8 mouse cellular contexts compared by ENCODE assay signal in the genomic region with DNA sequence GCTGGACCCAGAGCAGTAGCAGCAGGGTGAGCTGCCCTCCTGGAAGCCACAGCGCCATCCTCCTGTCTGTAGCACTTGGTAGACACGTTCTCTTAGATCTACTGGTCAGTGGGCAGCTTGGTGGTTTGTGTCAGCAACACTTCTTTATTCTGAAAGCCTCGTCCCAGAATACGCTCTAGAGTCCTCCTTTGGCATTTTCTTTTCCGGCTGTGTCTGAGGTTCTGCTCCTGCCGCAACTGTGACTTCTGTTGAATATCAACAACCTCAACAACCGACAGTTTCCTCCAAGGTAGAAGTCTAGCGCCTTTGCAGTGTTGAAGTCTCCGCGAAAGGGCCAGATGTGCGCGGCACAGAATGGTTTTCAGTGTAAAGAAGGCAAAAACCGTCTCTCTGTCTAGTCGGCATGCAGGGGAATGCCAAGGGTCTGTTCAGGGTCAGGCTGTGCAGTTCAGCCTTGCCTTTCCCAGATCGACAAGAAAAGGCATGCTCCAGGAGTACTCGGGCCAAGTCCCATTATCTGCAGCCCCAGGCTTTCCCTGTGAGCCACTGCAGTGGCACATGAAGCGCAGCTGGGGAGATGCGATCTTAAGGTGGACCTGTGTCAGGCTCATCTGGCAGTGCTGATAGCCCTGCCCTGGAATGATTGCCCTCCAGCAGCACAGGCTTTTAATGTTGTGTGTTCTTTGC. TPM values are rescaled to one million over a fixed set of nuclear protein-coding genes. Genes with fewer than 3 reads are reported as not detected.
DNase-seq lines count a peak whose midpoint lies in the region; ATAC-seq and TF ChIP-seq lines count a peak whose summit lies in the region.

A gene (minus strand): TSS at position 548 of the 687 bp plus-strand sequence.

- peak within 1 kb of the TSS; percentile 33 for H3K4me3 ChIP-seq in heart, postnatal 0 days (ENCODE audit: low read depth, low read length)
- H3K4me3 ChIP-seq in liver, embryonic 13.5 days (replicated peaks), result peak within 1 kb of the TSS; percentile 80
- H3K4me3 ChIP-seq in stomach, embryonic 15.5 days (replicated peaks), result peak within 1 kb of the TSS; percentile 24

- no peak for TF ChIP-seq EP300 in heart, postnatal 0 days (IDR thresholded peaks at IDR 0.05; ENCODE audit: low read depth)

- no peaks in the 10 kb centered on the region for H3K9me3 ChIP-seq in heart, postnatal 0 days (replicated peaks; ENCODE audit: control insufficient read depth, low read length)
- H3K9me3 ChIP-seq in liver, embryonic 13.5 days (replicated peaks), result no peaks in the 10 kb centered on the region
- H3K9me3 ChIP-seq in stomach, embryonic 15.5 days, result no peaks in the 10 kb centered on the region

- no peaks in the 10 kb centered on the region for H3K27me3 ChIP-seq in heart, postnatal 0 days (ENCODE audit: control insufficient read depth, insufficient read depth, low read length)
- no peaks in the 10 kb centered on the region for H3K27me3 ChIP-seq in liver, embryonic 13.5 days
- no peaks in the 10 kb centered on the region for H3K27me3 ChIP-seq in stomach, embryonic 15.5 days (replicated peaks)

- H3K4me2 ChIP-seq in heart, postnatal 0 days (ENCODE audit: low read depth, low read length), result peak within 1 kb of the TSS; percentile 53
- H3K4me2 ChIP-seq in liver, embryonic 13.5 days, result peak within 1 kb of the TSS; percentile 71
- peak within 1 kb of the TSS; percentile 45 for H3K4me2 ChIP-seq in stomach, embryonic 15.5 days

- DNase-seq in adrenal gland, adult (ENCODE audit: inconsistent age in 2 of 2, low spot score in 1 of 2), result peak; percentile 45 to 78
- DNase-seq in adrenal gland, adult 18-20 months (ENCODE audit: low spot score in 2 of 2), result no peak
- peak; percentile 94 for DNase-seq in c-Kit-positive CD71-positive TER-119-positive erythroid progenitor cells, embryonic 14.5 days (ENCODE audit: low spot score)
- peak; percentile 63 for DNase-seq in heart, postnatal 0 days (ENCODE audit: low spot score)
- DNase-seq in liver, embryonic 13.5 days, result peak; percentile 89
- DNase-seq in gastrocnemius, postnatal 14 days, result no peak
- DNase-seq in cerebellum, adult 18-20 months, result no peak

- ATAC-seq in heart, postnatal 0 days (ENCODE audit: insufficient read depth, low read depth), result peak; percentile 47
- peak; percentile 98 for ATAC-seq in liver, embryonic 13.5 days (ENCODE audit: low read depth)
- ATAC-seq in stomach, embryonic 15.5 days (ENCODE audit: insufficient read depth, low FRiP score, low read depth), result peak; percentile 96

- intact Hi-C loops in gastrocnemius, postnatal 14 days (cut with DNase I; ENCODE audit: low total_unique reads), result no loop called here

- peak within 1 kb of the TSS; percentile 90 for H3K27ac ChIP-seq in heart, postnatal 0 days (ENCODE audit: low read depth)
- H3K27ac ChIP-seq in liver, embryonic 13.5 days, result peak within 1 kb of the TSS; percentile 99
- H3K27ac ChIP-seq in stomach, embryonic 15.5 days, result peak within 1 kb of the TSS; percentile 84

- peak within 1 kb of the TSS; percentile 49 for H3K9ac ChIP-seq in heart, postnatal 0 days (replicated peaks; ENCODE audit: low read depth, low read length)
- H3K9ac ChIP-seq in liver, embryonic 13.5 days, result peak within 1 kb of the TSS; percentile 91
- H3K9ac ChIP-seq in stomach, embryonic 15.5 days, result no peak within 1 kb of the TSS

- 12% methylated on average over 18 of the region's 18 CpGs for WGBS in heart, postnatal 0 days
- 10% methylated on average over 18 of the region's 18 CpGs for WGBS in liver, embryonic 13.5 days (ENCODE audit: insufficient replicate concordance)
- 37% methylated on average over 18 of the region's 18 CpGs for WGBS in stomach, embryonic 15.5 days

- TF ChIP-seq CTCF in heart, postnatal 0 days (IDR thresholded peaks at IDR 0.05; ENCODE audit: low read depth), result no peak; the same call in 1 of the 2 replicates

- H3K4me1 ChIP-seq in heart, postnatal 0 days (ENCODE audit: control insufficient read depth, insufficient read depth), result peaks cover 20% of the 10 kb centered on the region
- peaks cover 74% of the 10 kb centered on the region for H3K4me1 ChIP-seq in liver, embryonic 13.5 days (replicated peaks)
- peaks cover 18% of the 10 kb centered on the region for H3K4me1 ChIP-seq in stomach, embryonic 15.5 days

- H3K36me3 ChIP-seq in heart, postnatal 0 days (replicated peaks; ENCODE audit: control insufficient read depth, insufficient read depth, low read length), result no peaks in the 10 kb centered on the region
- peaks cover 37% of the 10 kb centered on the region for H3K36me3 ChIP-seq in liver, embryonic 13.5 days
- no peaks in the 10 kb centered on the region for H3K36me3 ChIP-seq in stomach, embryonic 15.5 days

RNA-seq across cellular contexts. Expression of the gene that starts here (rescaled TPM):
- 1 to 10 TPM; 3.0 TPM for total RNA-seq in adrenal gland, adult 18-20 months (2021)
- 19.3 and 28.8 TPM in 2 replicates for total RNA-seq in heart, postnatal 0 days (2014; rRNA removed; ENCODE audit: low replicate concordance)
- polyA plus RNA-seq in heart, postnatal 0 days (2015; fragmentation: Nextera tagmentation; extraction: Ambion mirVana), result 8.7 and 11.4 TPM in 2 replicates
- 28.8 and 32.7 TPM in 2 replicates for polyA plus RNA-seq in liver, embryonic 13.5 days (2015; fragmentation: Nextera tagmentation; extraction: Ambion mirVana)
- 5.5 and 7.7 TPM in 2 replicates for polyA plus RNA-seq in stomach, embryonic 15.5 days (2015; fragmentation: Nextera tagmentation; extraction: Ambion mirVana)
- total RNA-seq in gastrocnemius, postnatal 14 days (2021), result under 1 TPM; 0.38 to 0.84 TPM

Comparison
In these comparisons a context has a peak if more than half of its experiments do, and no peak if none do; other contexts are left out.
1. DNase-seq: peak in adrenal gland, adult (2 of 2), c-Kit-positive CD71-positive TER-119-positive erythroid progenitor cells, embryonic 14.5 days (single experiment), heart, postnatal 0 days (single experiment) and liver, embryonic 13.5 days (single experiment); none in adrenal gland, adult 18-20 months (0 of 2), gastrocnemius, postnatal 14 days (single experiment) and cerebellum, adult 18-20 months (0 of 2).
2. ATAC-seq: peak in every context shown above with its lines; median percentile 98 in liver, embryonic 13.5 days; 96 in stomach, embryonic 15.5 days; 47 in heart, postnatal 0 days.
3. H3K4me3 ChIP-seq: peak in every context shown above with its lines; median percentile 80 in liver, embryonic 13.5 days; 33 in heart, postnatal 0 days; 24 in stomach, embryonic 15.5 days.
4. Peak in every context shown above with its lines, with median percentiles within 50 percentile points of each other: H3K27ac ChIP-seq and H3K4me2 ChIP-seq.